Mouse (Mus musculus) T-helper 1 cell (primary cell): ENCODE data around the gene Ptch1.

Source experiments
- in situ Hi-C: fragments of 300-600 bp; cut with MboI, MseI; formaldehyde crosslinking; loops from one replicate; pipeline ENCODE4 v1.15.1; 2025; ENCODE audit warnings: high pct_unique_total_duplicates

Ptch1 gene

DNA sequence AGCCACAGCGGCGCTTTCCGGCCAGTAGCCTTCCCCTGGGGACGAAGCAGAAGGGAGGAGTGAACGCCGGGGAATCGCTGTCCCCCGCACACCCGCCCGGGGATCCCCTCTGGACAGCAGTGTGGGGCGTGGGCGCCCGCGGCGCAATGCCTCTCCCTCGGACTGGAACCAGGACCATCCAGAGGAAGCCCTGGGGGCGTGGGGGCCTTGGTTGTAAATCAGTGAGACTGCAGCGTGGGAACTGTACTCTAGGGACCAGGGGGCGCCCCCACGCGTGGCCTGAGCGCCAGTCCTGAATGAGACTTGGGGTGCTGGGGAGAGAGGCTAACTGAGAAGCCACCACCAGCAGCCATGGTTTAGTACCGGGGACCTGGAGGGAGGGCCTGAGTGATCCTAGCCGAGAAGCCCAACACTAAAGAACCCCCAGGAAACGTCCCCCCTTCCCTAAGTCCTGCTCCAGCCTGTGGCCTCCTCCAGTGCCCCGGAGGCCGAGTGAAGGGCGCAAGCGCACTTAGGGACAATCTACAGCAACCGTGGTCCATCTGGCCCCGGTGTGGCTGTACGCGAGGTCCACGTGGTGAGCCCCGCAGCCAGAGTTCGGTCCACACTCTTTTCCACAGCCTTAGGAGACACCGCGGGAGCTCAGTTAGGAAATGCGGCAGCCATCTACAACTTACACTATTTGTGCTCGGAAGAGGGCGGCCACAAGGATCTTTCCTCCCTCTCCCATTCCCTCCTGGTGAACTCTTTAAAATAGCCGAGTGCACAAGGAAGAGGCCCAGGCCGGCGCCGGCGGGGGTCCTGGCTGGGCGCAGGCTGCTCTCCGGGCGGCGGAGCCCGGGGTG is 9.4 kb downstream of the Ptch1 start:
- in situ Hi-C loops: loop anchor here (10.0 to 25.0 kb wide), 2 partner anchors 309 to 1673 kb away; no protein-coding TSS in a partner anchor

DNA sequence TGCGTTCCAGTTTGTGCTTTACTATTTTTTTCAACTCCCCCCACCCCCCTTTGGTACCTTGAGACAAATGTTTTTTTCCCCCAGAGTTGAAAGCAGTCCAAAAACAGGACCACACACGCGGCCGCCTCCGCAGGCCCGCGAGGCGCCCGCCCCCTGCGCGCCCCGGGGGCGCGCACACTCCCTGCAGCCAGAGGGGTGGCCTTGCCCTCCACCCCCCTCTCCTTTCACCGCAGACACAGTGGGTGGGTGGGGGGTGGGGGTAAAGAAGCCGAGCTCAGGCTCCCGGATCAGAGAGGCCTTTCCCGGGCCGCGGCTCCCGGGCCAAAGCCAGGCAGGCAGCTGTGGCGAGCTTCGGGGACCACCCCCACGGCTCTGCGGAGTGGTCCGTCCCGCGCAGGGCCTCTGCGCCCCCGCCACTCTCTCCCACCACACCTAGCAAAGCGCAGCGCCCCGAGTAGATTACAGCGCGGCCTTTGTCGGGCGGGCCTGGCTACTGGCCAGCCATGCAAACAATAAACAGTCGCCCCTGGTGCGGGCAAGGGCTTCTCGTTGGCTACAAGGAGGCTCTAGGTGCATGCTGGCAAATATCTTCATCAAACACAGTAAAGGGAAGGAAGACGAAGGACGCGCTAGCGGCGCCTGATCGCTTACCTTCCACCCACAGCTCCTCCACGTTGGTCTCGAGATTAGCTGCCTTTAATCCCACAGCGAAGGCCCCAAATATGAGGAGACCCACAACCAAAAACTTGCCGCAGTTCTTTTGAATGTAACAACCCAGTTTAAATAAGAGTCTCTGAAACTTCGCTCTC is 10.2 kb downstream of the Ptch1 start:
- in situ Hi-C loops: loop anchor here (10.0 to 25.0 kb wide), 2 partner anchors 308 to 1674 kb away; no protein-coding TSS in a partner anchor

DNA sequence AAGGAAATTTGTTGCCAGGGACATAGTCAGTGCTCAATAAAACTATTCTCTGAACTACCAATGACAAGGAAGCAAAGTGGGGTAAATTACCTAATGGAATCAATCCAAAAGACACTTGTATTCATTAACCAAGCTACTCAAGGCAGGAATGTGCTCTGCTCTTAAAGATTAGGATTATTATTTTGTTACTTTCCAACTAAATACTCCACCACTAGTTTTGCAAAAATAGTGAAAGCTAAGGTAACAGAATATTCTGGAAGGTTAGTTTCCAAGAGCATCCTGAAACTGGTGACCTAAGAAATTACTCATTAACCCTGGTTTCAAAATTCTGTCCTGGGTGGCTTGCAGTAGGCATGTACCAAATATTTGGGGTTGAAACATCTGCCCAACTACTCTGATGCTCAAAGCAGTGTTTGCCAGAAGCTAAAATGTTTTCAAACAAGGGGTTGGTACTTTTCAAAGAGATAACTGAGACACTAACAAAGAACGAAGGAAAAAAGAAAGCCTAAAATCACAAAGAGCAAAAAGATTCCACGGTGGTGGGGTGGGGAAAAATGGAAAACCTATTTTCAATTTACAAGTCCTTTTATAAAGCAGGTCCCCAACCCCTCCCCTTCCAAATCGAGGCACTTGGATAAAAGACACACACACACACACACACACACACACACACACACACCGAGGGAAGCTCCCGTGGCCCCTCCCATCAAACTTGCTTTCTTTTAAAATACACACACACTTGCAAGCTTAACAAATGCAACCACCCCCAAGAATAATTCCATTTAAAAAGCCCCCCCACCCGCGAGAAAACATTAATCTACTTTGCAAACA is 11.0 kb downstream of the Ptch1 start:
- in situ Hi-C loops: loop anchor here (10.0 to 25.0 kb wide), 2 partner anchors 308 to 1675 kb away; no protein-coding TSS in a partner anchor

DNA sequence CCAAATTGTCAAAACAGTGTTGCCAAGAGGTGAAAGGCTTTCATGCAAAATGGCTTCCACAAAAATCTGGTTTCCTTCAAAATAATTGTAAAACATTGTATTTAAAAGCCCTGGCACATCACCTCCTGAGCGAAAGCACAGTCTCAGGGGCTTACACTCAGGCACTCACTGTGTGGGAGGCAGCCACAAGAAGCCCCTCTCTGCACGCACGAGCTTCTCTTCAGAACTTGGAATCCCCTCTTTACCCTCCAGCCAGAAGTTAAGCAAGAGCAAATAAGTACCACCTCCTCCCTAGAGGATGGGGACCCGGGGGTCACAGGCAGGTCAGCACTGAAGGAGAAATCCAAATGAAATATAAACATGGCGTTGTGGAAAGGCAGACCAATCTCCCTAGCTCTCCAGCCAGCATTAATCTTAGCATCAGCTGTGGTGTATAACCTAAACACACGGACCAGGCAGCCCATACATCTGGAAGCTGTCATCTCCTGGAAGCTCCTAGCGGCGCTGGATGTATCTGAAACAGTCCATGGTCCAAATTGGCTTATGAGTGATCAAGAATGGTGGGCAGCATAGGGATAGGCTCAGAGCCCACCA is 15.0 kb downstream of the Ptch1 start:
- in situ Hi-C loops: loop anchor here (25.0 kb wide), 1 partner anchor 1679 kb away; no protein-coding TSS in a partner anchor

DNA sequence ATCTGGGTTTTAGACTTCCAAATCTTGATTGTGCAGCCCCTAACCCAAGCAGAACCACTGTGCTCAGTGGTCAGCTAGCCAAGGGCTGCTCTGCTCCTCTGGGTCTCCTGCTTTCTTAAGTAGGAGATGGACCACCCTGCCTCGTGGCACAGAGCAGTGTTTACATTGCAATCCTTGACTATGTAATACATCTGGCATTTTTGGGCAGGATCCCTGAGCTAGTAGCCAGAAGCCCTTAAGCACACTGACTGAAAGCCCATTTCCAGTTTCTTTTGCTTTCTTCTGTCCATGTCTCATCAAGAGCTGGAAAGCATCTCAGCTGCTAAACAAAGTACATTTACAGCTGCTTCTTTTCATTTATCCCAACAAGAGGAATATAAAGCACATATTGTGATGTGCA is 17.0 kb downstream of the Ptch1 start:
- in situ Hi-C loops: loop anchor here (25.0 kb wide), 1 partner anchor 1681 kb away; no protein-coding TSS in a partner anchor

DNA sequence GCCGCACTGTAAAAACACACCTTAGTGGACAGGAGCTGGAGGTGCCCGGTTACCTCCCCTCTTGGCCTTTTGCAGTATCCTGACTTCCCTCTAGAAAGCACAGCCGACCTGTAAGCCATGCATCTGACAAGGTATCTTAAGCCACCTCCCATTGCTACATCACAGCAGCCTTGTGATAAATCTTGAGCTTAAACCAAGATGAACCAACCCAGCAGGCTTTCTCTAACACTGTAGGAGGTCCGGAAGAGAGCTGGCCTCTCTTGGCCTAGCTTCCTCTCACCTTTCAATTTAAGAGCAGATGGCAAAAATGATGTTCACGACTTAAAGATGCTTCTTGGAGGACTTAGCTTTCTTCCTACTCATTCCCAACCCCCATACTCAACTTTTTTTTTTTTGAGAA is 17.5 kb downstream of the Ptch1 start:
- in situ Hi-C loops: loop anchor here (25.0 kb wide), 1 partner anchor 1681 kb away; no protein-coding TSS in a partner anchor

DNA sequence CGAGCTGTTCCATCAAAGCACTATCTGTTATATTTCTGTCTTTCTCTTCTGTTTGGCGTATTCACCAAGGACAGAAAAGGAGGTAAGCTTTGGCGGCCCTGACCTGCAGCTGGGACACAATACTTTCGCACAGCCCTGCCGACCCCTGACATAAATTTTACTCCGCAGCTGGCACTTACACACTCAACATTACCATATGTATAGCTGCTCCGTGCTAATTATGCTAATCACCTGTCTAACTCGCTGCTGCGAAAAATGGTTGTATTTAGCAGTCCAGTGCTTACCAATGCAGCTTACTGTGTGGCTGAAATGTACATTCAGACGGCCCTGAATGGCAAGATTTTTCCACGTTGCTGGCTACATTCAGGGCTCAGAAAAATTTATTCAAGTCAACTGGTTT is 18.8 kb downstream of the Ptch1 start:
- in situ Hi-C loops: loop anchor here (25.0 kb wide), 1 partner anchor 1683 kb away; no protein-coding TSS in a partner anchor

DNA sequence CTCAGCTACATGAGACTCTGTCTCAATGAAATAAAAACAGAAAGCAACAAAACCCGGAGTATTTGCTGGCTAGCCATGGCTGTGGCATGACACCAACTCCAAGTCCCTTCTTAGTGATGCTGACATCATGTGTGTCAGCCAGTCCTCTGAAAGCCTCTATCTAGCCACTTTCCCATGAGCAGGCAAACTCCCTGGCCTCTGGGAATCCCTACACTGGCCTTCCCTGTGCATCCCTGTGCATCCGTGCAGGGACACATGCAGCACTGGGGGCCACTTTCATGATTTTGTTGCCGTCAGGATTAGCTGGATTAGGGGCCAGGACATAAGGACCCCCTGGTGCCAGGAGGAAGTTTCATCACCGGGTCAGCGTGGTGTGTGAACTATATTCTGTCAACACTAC is 20.0 kb downstream of the Ptch1 start:
- in situ Hi-C loops: loop anchor here (25.0 kb wide), 1 partner anchor 1684 kb away; no protein-coding TSS in a partner anchor

DNA sequence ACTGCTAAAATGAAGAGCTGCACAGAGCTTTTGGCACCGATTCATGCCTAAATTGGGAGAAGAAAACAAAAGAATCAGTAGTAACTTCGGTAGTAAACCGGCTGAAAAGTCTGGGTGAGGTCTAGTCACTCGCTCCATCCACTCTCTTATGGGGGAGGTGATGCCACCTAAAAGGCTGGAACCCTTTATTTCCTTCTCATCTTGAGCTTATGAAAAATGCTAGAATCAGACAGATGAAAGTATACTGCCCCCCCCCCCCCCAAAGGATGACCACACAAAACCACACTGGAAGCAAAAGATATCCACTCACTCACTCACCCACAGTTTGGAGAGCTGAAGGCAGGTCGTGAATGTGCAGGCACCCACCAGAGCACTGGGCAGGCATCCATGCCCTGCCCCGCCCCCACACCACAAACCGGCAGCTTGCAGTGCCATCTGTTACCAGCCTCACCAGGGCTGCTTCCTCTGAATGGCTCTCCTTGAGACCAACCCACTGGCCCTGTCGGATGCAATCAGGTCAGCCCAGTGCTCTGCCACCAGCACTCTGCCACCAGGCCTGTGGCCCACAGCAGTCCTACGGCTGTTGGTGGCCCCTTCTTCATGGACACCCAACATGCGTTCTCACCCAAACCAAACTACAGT is 21.0 kb downstream of the Ptch1 start:
- in situ Hi-C loops: loop anchor here (25.0 kb wide), 1 partner anchor 1685 kb away; no protein-coding TSS in a partner anchor

DNA sequence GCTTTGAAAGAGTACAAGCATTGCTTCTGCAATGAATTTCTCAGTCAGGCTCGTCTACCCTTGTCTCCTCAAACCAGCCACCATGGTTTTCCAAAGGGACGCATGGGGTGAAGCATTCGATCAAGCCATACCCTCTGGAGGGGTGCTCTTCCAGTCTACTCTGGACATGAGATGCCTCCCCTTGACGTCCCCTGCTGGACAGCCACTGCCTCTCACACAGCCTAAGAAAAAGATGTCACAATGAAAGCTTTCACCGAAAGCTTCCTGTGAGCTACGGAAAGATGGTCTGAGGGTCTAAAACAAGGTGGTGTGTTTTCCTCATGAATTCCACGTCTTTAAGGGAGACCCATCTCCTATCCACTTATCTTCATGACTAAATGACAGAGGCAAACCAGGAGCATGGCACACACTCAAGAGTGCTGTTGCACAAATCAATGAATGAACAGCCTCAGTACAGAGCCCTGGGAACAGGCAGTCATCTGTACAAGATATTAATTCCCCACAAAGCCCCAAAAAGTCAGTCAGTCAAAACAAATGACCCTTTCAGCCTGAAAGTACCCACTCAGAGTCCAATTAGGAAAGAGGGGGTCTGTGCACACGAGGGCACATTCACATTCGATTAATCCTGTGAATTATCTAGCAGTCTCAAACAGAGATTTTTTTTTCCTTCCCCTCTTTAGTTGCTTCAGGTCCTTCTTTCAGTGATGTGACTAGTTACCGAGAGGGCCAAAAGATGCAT is 21.7 kb downstream of the Ptch1 start:
- in situ Hi-C loops: loop anchor here (25.0 kb wide), 1 partner anchor 1686 kb away; no protein-coding TSS in a partner anchor

DNA sequence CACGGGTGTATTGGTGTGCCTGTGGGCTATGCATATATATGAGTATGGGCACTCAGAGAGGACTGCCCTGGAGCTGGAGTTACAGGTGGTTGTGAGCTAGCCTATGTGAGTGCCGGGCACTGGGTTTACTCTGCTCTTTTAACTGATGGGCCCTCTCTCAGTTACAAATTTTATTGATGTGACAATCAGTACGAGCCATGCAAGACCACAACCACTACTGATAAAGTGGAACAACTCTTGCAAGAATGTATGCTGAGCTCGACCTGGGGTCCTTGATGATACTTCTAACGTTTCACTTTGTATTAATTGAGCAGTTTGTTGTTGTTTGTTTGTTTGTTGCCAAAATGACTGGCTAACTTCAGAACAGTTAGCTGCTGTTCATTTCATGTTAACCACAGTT is 23.0 kb downstream of the Ptch1 start:
- in situ Hi-C loops: loop anchor here (25.0 kb wide), 1 partner anchor 1687 kb away; no protein-coding TSS in a partner anchor

DNA sequence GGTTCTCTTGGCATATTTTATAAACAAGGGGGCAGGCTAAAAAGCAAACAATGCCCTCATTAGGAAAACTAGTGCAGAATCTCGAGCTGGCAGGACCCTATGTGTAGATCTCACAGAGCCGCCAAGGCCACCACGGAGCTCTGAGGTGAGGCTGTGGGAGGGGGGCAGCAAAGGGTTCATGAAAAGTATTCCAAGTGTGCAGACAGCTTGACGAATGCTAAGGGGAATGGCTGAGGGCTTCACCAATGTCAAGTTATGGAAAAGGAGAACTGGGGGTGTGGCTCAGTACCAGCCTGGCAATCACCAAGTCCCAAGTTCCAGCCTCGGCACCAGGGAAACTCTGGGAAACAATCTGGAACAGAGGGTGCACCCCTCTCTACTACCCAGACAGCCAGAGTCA is 24.2 kb downstream of the Ptch1 start:
- in situ Hi-C loops: no loop called here

DNA sequence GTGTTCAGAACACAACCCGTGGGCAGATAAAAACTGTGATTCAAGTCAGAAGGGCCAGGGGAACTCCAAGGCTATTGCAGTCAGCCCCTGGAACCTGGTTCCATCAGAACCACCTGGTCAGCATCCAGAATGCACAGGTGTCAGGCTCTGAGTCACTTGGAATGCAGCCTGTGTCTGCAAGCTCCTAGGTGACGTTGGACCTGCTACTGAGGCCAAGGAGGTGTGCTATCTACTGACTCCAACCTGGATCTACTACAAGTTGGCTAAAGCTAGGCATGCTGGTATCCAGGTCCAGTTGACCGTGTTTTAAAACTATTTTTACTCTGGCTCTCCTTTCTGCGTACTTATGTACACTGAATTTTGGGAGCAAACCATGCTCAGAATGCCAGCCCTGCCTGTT is 24.8 kb downstream of the Ptch1 start:
- in situ Hi-C loops: no loop called here

DNA sequence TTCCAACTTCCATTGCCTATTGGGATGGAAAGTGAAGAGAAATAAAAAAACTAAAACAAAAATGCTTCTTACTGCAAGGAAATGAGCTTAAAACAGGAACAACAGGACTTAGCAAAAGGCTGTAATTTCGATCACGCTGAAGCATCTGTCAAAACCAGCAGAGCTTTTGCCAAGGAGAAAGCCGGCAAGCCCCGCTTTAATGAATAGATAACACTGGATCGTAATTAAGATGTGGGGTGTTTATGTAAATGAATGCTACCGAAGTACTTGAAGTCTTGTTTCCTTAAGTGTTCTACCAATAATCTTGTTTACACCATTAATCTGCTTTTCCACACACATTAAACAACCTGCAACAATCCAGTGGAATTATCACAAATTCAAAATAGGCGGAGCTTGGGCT is 28.1 kb downstream of the Ptch1 start:
- in situ Hi-C loops: no loop called here

DNA sequence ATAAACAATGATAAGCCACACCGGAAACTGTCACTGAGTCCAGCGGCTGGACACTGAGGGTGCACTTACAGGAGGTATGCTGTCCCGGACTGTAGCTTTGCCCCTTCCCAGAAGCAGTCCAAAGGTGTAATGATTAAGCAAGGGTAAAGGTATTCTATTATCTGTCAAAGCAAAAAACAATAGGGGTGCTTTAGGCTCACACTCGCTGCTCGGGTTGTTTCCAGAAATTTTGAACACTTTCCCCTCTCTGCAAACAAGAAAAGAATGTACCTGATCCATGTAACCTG is 28.5 kb downstream of the Ptch1 start:
- in situ Hi-C loops: no loop called here

DNA sequence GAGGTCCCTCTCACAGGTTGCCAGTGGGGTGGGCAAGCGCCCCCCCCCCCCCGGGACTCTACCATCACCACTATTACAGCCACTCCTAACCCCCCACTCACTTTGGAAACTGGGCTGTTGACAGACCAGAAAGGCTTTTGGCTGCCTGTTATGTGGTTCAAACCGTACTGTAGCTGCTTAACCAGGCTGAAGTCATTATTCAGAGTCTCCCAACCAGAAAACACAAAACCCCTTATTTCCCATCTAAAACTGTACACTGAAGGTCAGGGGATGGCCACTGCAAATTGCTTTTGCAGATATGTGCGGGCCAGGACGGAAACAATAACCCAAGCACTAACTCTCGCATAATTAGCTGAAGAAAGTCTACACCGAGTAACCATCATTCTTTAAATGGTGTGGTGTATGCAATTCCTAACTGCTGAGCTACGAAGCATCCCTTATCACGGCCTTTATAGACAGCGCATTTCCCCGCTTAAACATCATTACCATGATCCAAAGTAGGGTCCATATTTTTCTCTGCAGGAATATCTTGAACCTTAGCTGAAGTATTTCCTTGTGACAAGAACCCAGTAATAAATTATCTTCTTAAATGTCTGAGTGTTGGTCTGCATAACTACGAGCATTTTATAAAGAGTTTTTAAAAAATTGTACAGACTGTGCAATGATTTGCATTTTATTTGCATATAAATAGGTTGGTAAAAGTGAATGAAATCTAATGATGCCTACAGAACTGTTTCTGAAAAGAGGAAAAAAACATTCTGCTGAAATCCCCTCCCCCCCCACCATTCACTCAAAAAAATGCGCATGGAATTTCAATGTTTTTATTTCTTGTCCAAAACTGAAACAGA is 29.1 kb downstream of the Ptch1 start:
- in situ Hi-C loops: no loop called here

DNA sequence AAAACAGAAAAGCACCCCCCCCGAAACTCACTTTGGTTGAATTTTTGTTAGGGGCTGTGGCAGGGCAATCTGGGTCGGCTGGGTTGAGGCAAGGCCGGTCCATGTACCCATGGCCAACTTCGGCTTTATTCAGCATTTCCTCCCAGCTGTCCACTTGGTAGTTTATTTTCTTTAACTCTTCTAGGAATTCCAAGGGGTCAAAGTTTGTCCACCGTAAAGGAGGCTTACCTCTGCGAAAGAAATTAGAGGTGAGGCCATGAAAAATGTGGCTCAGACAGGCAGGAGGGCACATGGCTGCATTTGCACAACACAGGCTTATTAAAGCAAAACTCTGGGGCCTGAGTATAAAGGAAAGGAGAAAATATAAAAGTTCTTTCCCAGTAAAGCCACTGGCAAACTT is 29.9 kb downstream of the Ptch1 start:
- in situ Hi-C loops: no loop called here

DNA sequence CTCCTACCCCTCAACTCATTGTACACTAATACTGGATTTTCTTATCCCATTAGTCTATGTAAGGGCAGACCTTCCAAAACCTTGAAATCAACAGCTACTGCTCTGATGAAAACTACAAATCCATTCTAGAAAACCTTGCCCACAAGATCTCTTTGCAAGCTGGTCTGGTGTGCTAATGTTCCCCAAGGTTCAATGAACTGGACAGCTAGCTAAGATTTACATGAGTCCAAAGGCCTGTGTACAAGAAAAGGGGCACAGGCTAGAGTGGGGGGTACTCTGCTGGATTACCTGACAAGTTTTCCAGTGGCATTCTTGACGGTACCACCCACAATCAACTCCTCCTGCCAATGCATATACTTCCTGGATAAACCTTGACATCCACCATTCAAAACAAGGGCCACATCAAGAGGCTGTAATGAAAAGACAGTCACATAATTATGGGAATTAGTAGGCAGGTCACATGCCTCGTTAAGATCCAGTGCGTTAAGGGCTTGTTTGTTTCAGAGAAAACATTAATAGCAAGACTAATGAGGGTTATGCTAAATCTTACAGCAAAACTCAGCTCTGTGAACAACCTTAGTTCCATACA is 30.5 kb downstream of the Ptch1 start:
- in situ Hi-C loops: no loop called here
